Mouse (Mus musculus) liver, embryonic 14.5 days (tissue): ENCODE results near the gene Ccnt1.

ENCODE experiments used
- CTCF ChIP-seq: IDR thresholded peaks from 2 replicates; pipeline ENCODE4 v1.5.1; 2016; ENCODE audit warnings: antibody characterized with exemption, low read depth, control low read depth
- EP300 ChIP-seq: IDR thresholded peaks from 2 replicates; pipeline ENCODE4 v1.6.1; 2016; ENCODE audit warnings: antibody characterized with exemption, low read depth

- TF ChIP-seq CTCF (no peak), EP300 (no peak)
Measured at GRCm38 (mm10) chr15:98612229-98612628, 41.5 kb upstream of the Ccnt1 start.
